Mouse (Mus musculus): Measurements from ENCODE around the gene Extl2. TPM values are rescaled to one million over a fixed set of nuclear protein-coding genes. Genes with fewer than 3 reads are reported as not detected.

Gene Extl2
- polyA plus RNA-seq, 2 experiments: 8.6 to 20.1 TPM

DNA sequence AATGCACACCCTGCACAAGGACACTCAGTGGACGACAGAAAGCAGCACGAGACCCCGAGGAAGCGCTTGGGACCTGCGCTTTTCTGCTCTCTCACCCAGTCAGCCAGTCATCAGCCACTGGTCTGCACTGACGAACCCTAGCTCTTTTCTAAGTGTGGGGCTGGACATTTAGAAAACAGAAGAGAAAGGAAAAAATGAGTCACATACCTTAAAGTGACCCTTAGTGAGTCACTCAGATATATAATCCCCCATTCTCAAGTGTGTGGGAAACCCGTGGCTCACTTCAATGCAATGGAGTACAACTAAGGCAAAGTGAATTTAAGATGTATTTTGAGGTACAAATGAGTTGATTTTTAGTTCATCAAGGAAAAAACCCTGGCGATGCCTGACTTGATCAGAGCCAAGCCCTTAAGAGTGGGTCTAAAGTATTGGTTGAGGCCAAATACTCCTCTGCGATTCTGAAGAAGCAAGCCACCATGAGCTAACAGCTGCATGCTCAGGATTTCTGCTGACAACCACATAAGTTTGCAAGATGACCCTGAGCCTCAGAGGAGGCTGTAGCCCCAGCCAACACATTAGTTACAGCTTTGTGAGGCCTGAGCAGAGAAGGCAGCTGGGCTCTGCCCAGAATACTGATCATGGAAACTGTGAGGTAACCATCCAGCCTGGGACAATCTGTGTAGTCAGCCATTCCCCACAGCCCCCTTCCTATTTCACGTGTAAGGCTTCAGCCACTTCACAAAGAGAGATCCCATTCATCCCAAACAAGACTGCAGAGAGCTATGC, 38.3 kb upstream of the Extl2 start:
- no peak overlapping the region for H3K4me3 ChIP-seq (replicated peaks; ENCODE audit: low read length)
- H3K9ac ChIP-seq (ENCODE audit: low read depth, low read length, severe bottlenecking): no peak overlapping the region
- no peaks in the 10 kb centered on the region for H3K4me1 ChIP-seq (ENCODE audit: control insufficient read depth, insufficient read depth, low read length)
- H3K27me3 ChIP-seq (ENCODE audit: control insufficient read depth, insufficient read depth, low read length): no peaks in the 10 kb centered on the region
- 80% methylated on average over 10 of the region's 10 CpGs for WGBS
- TF ChIP-seq POLR2A (IDR thresholded peaks at IDR 0.05; ENCODE audit: borderline replicate concordance, extremely low read depth, insufficient read depth, insufficient read length): no peak
- peaks cover 30% of the 10 kb centered on the region for H3K36me3 ChIP-seq (ENCODE audit: control insufficient read depth, insufficient read depth, low read length)
- ATAC-seq (ENCODE audit: low FRiP score, low read depth): peak; percentile 86
- peak; percentile 74 for DNase-seq (ENCODE audit: low spot score)
- no peaks in the 10 kb centered on the region for H3K9me3 ChIP-seq (ENCODE audit: control insufficient read depth, low read length)
- H3K4me2 ChIP-seq (replicated peaks; ENCODE audit: low read depth, low read length, severe bottlenecking): no peak overlapping the region
- H3K27ac ChIP-seq (replicated peaks; ENCODE audit: low read depth, low read length): peak overlapping the region; percentile 48; the same call in 1 of the 2 replicates

DNA sequence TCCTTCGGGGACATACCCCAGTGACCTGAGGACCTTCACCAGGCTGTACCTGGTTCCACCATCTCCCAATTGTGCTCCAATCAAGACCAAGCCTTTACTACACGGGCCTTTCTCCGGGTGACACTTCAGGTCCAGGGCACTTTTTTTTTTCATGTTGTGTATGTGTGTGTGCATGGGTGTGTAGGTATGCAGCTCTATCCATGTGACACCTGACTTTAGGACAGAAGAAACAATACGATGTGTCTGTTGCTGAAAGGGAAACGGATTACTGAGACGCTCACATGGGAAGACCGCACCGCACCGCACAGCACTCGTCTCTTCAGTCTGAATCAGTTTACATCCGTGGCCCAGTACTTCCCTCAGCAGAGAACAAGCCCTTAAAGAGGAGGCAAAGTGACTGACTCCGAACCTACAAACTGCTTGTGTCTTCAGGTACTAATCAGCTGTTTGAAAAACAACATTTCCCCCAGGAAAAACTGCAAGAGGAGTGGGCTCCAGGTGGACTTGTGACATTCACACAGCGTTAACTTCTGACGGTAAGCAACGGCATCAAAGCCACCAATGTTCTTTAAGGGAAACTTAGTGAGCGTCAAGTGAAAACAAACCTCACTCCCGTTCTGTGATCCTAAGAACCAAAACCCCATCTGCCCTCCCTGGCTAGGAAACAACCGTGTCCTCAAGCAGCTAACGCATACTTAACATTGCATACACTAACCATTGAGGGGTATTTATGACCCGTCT, 36.0 kb upstream of the Extl2 start:
- H3K4me3 ChIP-seq (replicated peaks; ENCODE audit: low read length): no peak overlapping the region
- ATAC-seq (ENCODE audit: low FRiP score, low read depth): no peak
- no peaks in the 10 kb centered on the region for H3K27me3 ChIP-seq (ENCODE audit: control insufficient read depth, insufficient read depth, low read length)
- no peak overlapping the region for H3K4me2 ChIP-seq (replicated peaks; ENCODE audit: low read depth, low read length, severe bottlenecking)
- DNase-seq (ENCODE audit: low spot score): no peak
- no peaks in the 10 kb centered on the region for H3K4me1 ChIP-seq (ENCODE audit: control insufficient read depth, insufficient read depth, low read length)
- 90% methylated on average over 20 of the region's 20 CpGs for WGBS
- H3K9me3 ChIP-seq (ENCODE audit: control insufficient read depth, low read length): no peaks in the 10 kb centered on the region
- H3K27ac ChIP-seq (replicated peaks; ENCODE audit: low read depth, low read length): no peak overlapping the region
- peaks cover 40% of the 10 kb centered on the region for H3K36me3 ChIP-seq (ENCODE audit: control insufficient read depth, insufficient read depth, low read length)
- H3K9ac ChIP-seq (ENCODE audit: low read depth, low read length, severe bottlenecking): no peak overlapping the region
- TF ChIP-seq POLR2A (IDR thresholded peaks at IDR 0.05; ENCODE audit: borderline replicate concordance, extremely low read depth, insufficient read depth, insufficient read length): no peak

DNA sequence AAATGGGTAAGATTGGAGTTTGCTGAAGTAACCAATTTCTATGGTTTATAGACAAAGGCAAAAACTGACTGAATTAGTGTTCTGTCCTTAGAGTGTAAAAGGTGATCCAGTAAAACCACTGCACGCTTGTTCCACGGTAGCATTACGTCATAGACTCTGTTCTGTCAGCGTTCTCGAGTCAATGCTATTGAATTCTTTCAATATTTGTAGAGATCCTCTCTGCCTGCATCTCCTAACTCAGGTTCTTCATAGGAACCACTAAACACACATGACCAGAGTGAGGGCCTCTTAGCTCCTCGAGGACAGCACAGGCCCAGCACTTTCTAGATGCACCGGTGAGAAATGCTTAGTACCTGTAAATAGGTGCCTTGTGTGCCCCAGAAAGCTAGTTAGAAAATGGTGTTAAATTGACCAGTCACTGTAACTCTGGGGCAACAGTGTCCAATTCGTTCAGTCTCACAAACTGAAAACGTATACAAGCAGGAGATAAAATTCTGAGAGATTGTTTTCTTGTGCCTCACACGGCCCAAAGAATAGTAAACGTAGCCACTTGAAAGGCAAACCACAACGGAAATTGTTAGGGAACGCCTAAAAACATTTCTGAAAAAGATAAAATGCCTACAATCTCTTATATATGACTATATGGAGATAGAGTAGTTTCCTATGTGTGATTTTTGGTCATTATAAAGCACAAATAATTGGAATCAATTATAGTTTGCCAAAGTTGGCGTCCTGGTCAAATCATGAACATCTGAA, 35.2 kb upstream of the Extl2 start:
- Histone ChIP-seq H3K4me1 (ENCODE audit: control insufficient read depth, insufficient read depth, low read length) (no peaks in the 10 kb centered on the region), H3K4me3 (replicated peaks; ENCODE audit: low read length) (no peak overlapping the region), H3K27ac (replicated peaks; ENCODE audit: low read depth, low read length) (no peak overlapping the region), H3K27me3 (ENCODE audit: control insufficient read depth, insufficient read depth, low read length) (no peaks in the 10 kb centered on the region), H3K4me2 (replicated peaks; ENCODE audit: low read depth, low read length, severe bottlenecking) (no peak overlapping the region), H3K36me3 (ENCODE audit: control insufficient read depth, insufficient read depth, low read length) (peaks cover 44% of the 10 kb centered on the region), H3K9ac (ENCODE audit: low read depth, low read length, severe bottlenecking) (no peak overlapping the region), H3K9me3 (ENCODE audit: control insufficient read depth, low read length) (no peaks in the 10 kb centered on the region)
- TF ChIP-seq POLR2A (IDR thresholded peaks at IDR 0.05; ENCODE audit: borderline replicate concordance, extremely low read depth, insufficient read depth, insufficient read length): no peak
- no peak for ATAC-seq (ENCODE audit: low FRiP score, low read depth)
- WGBS: 90% methylated on average over 14 of the region's 14 CpGs
- DNase-seq (ENCODE audit: low spot score): no peak

DNA sequence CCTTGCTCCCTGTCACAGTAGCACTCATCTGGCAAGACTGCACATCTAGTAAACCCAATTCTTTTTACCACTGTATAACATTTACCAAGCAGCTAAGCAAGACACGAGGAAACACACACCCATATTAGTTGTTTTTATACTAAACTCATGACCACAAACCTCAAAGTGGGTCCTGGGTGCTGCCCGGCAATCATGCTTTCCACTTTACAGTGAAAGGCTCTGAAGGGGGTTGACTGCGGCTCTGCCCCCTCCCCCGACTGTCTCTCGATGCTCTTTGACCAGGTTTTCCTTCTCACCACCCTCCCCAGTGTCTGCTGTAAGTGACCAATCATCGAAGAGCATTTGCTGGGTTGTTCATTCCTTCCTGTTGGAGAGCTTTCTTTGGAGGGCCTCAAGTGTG, 33.0 kb upstream of the Extl2 start:
- Histone ChIP-seq H3K4me3 (replicated peaks; ENCODE audit: low read length) (no peak overlapping the region), H3K4me2 (replicated peaks; ENCODE audit: low read depth, low read length, severe bottlenecking) (no peak overlapping the region), H3K27me3 (ENCODE audit: control insufficient read depth, insufficient read depth, low read length) (no peaks in the 10 kb centered on the region), H3K36me3 (ENCODE audit: control insufficient read depth, insufficient read depth, low read length) (peaks cover 54% of the 10 kb centered on the region), H3K9ac (ENCODE audit: low read depth, low read length, severe bottlenecking) (no peak overlapping the region), H3K27ac (replicated peaks; ENCODE audit: low read depth, low read length) (no peak overlapping the region), H3K4me1 (ENCODE audit: control insufficient read depth, insufficient read depth, low read length) (no peaks in the 10 kb centered on the region), H3K9me3 (ENCODE audit: control insufficient read depth, low read length) (no peaks in the 10 kb centered on the region)
- TF ChIP-seq POLR2A (IDR thresholded peaks at IDR 0.05; ENCODE audit: borderline replicate concordance, extremely low read depth, insufficient read depth, insufficient read length): no peak
- WGBS: 95% methylated on average over 6 of the region's 6 CpGs
- DNase-seq (ENCODE audit: low spot score) (no peak), ATAC-seq (ENCODE audit: low FRiP score, low read depth) (no peak)

DNA sequence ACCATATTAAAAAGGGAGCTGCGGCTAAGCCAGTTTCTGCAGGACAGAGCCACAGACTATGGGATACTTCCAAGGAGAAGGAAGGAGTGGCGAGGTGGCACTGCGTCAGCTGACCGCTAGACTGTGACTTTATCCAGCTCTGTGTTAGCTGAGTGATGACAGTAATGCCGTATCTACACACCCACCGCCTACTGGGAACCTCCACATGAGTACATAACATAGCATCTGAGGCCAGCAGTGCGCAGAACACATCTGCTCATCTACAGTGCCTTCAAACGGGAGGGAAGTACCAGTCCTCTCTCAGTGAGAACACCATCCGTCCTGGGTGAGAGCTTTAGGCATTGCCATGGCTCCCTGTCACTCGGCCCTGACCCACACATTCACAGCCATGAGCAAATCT, 32.3 kb upstream of the Extl2 start:
- ATAC-seq (ENCODE audit: low FRiP score, low read depth): no peak
- Histone ChIP-seq H3K4me2 (replicated peaks; ENCODE audit: low read depth, low read length, severe bottlenecking) (no peak overlapping the region), H3K9ac (ENCODE audit: low read depth, low read length, severe bottlenecking) (no peak overlapping the region), H3K36me3 (ENCODE audit: control insufficient read depth, insufficient read depth, low read length) (peaks cover 59% of the 10 kb centered on the region), H3K9me3 (ENCODE audit: control insufficient read depth, low read length) (no peaks in the 10 kb centered on the region), H3K4me3 (replicated peaks; ENCODE audit: low read length) (no peak overlapping the region), H3K27me3 (ENCODE audit: control insufficient read depth, insufficient read depth, low read length) (no peaks in the 10 kb centered on the region), H3K27ac (replicated peaks; ENCODE audit: low read depth, low read length) (no peak overlapping the region), H3K4me1 (ENCODE audit: control insufficient read depth, insufficient read depth, low read length) (no peaks in the 10 kb centered on the region)
- TF ChIP-seq POLR2A (IDR thresholded peaks at IDR 0.05; ENCODE audit: borderline replicate concordance, extremely low read depth, insufficient read depth, insufficient read length): no peak
- WGBS: 96% methylated on average over 10 of the region's 10 CpGs
- DNase-seq (ENCODE audit: low spot score): no peak
